Mouse (Mus musculus): ENCODE measurements around the gene Meis3. TPM values are rescaled to one million over a fixed set of nuclear protein-coding genes. Genes with fewer than 3 reads are reported as not detected.

The Meis3 gene
- total RNA-seq, 2 experiments from 2014 or later, result 9.5 to 11.7 TPM

DNA sequence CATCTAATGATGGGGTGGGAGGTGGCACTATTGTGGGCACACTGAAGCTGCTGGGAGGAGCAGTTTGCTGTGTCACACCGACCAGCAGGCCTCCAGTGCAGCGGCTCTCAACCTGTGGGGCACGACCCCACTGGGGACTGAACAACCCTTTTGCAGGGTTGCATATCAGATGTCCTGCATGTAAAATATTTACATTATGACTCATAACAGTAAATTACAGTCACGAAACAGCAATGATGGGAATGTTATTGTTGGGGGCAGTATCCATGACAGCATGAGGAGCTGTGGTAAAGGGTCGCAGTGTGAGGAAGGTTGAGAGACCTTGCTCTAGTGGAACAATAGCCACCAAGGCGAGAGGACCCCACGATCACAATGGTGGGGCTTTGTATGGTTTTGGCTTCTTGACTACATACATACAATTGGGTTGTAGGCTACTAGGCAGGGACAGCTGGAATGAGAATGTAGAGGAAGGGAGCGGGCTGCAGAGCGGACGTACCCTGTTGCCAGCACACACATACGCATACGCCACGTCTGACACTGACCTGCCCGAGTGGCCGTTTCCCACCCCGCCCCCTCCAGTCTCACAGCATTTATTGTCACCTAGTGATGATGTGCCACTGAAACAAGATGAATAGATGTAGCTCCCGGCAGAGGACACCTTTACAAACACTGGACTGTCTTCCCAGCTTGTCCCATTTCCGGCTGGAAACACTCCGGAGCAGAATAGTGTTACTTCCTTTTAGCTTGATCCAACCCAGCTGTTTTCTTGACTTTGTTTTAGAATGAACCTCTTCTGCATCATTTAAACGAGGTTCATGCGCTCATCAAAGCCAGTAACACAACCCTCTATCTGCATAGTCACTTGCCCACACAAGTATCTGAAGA, 34.1 kb downstream of the Meis3 start:
- no peak for DNase-seq (ENCODE audit: low spot score in 2 of 2)

GRCm38 (mm10) chr7:16210862-16211365, 36.0 kb downstream of the Meis3 start:
- DNase-seq (ENCODE audit: low spot score in 2 of 2), result peak in 1 of 2 experiments; percentile 34

- no peak for DNase-seq (ENCODE audit: low spot score in 2 of 2)
Observed at GRCm38 (mm10) chr7:16213196-16213595, 38.3 kb downstream of the Meis3 start.

DNA sequence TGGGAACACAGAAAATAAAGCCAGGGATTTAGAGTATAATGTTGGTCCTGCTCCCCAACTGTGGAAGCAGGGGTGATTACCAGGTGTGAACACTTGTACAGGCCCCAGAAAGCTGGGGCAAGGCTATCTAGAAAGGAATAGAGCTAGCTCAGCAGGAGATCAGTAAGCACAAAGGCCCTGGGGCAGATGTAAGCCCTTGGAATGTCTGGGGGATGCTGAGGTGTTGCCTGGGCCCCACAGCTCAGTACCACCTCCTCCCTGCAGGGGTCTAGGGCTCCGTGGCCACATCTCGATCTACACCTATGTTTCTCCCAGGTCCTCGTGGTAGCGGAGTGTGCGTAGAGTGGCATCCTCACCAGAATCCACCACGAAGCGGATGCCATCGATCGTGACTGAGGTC, 39.1 kb downstream of the Meis3 start:
- DNase-seq (ENCODE audit: low spot score in 2 of 2), result no peak

GRCm38 (mm10) chr7:16221582-16222272, 46.8 kb downstream of the Meis3 start, which contains the start of gene Dhx34:
Gene Dhx34 (minus strand): TSS chr7:16222037.
- DNase-seq (ENCODE audit: low spot score in 2 of 2), result peak; percentile 92 to 95

GRCm38 (mm10) chr7:16229869-16230268, 55.0 kb downstream of the Meis3 start:
- no peak for DNase-seq (ENCODE audit: low spot score in 2 of 2)

Other genes starting within 250 kb of the Meis3 start
- gene Nop53, start 229.0 kb upstream of the Meis3 start, total RNA-seq (2021), result 100 to 1,000 TPM; 172 to 173 TPM
- gene Ehd2, start 207.5 kb upstream of the Meis3 start, total RNA-seq (2021), result 100 to 1,000 TPM; 160 to 194 TPM
- 10 to 100 TPM; 12.1 to 12.6 TPM for gene Bicra, start 127.2 kb upstream of the Meis3 start, total RNA-seq (2021)
- under 1 TPM in 1 of 2 experiments, not detected in 1; 0.05 TPM for gene Zfp541, start 113.3 kb upstream of the Meis3 start, total RNA-seq (2021)
- 100 to 1,000 TPM; 141 to 153 TPM for gene Napa, start 76.6 kb upstream of the Meis3 start, total RNA-seq (2021)
- 10 to 100 TPM; 11.7 to 13.9 TPM for gene Kptn, start 55.2 kb upstream of the Meis3 start, total RNA-seq (2021)
- 1 to 10 TPM in 1 of 2 experiments, under 1 TPM in 1; 0.54 to 1.1 TPM for gene Slc8a2, start 45.3 kb upstream of the Meis3 start, total RNA-seq (2021)
- 10 to 100 TPM in 1 of 2 experiments, 1 to 10 TPM in 1; 9.3 to 10.5 TPM for gene Dhx34, start 46.9 kb downstream of the Meis3 start, total RNA-seq (2021)
- under 1 TPM; 0.08 to 0.17 TPM for gene C5ar2, start 69.1 kb downstream of the Meis3 start, total RNA-seq (2021)
- 1 to 10 TPM; 6.1 to 8.8 TPM for gene C5ar1, start 84.5 kb downstream of the Meis3 start, total RNA-seq (2021)
- gene Inafm1, start 98.5 kb downstream of the Meis3 start, total RNA-seq (2021), result 10 to 100 TPM; 13.8 to 18.8 TPM
- 10 to 100 TPM; 45.5 to 59.0 TPM for gene Ccdc9, start 111.7 kb downstream of the Meis3 start, total RNA-seq (2021)
- gene Bbc3, start 133.3 kb downstream of the Meis3 start, total RNA-seq (2021), result 1 to 10 TPM; 9.1 to 9.7 TPM
- gene Sae1, start 212.7 kb downstream of the Meis3 start, total RNA-seq (2021), result 10 to 100 TPM; 76.3 to 77.6 TPM
- gene Zc3h4, start 225.8 kb downstream of the Meis3 start, total RNA-seq (2021), result 10 to 100 TPM; 49.3 to 51.8 TPM

All from gastrocnemius, postnatal 4 days (tissue).